ENCODE assay signal across 24 mouse cellular contexts in the genomic region with DNA sequence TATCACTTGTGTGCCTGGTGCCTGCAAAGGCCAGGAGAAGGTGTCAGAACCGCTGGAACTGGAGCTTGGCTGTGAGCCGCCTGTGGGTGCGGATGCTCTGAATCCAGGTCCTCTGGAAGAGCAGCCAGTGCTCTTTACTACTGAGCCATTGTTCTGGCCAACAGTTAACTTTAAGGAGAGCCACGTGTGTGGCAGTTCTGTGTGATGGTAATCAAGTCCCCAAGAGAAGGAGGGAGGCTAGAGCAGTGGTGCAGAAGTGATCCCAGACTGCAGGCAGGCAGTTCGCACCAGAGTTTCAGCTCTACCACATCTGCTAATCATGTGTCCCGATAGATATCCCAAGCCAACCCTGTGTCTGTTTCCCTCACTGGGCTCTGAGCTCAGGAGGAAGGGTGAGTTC. TPM values are rescaled to one million over a fixed set of nuclear protein-coding genes. Genes with fewer than 3 reads are reported as not detected.
A peak's percentile ranks its signal among the peaks of the same experiment; 100 is the strongest.
DNase-seq lines count a peak whose midpoint lies in the region; ATAC-seq and TF ChIP-seq lines count a peak whose summit lies in the region.
"Had no signal": no experiment of that assay in that cellular context is flagged by ENCODE, and none has a peak within 500 bp of the region (broad histone marks: within the 10 kb centered on the region; RNA-seq: fewer than 3 reads in every experiment).

No protein-coding gene starts in this region.

- H3K36me3 ChIP-seq in heart, embryonic 10.5 days, result peaks cover 59% of the 10 kb centered on the region
- peaks cover 66% of the 10 kb centered on the region for H3K36me3 ChIP-seq in E14TG2a.4 (ENCODE audit: insufficient read depth, low read length)
- peaks cover 23% of the 10 kb centered on the region for H3K36me3 ChIP-seq in kidney, embryonic 16.5 days (ENCODE audit: insufficient read depth, low read length)
- peaks cover 16% of the 10 kb centered on the region for H3K36me3 ChIP-seq in liver, embryonic 11.5 days (ENCODE audit: control insufficient read depth, insufficient read depth, low read length)

- no peaks in the 10 kb centered on the region for H3K9me3 ChIP-seq in heart, embryonic 10.5 days
- H3K9me3 ChIP-seq in E14TG2a.4 (ENCODE audit: low read length), result no peaks in the 10 kb centered on the region
- H3K9me3 ChIP-seq in kidney, embryonic 16.5 days (ENCODE audit: low read length), result no peaks in the 10 kb centered on the region
- H3K9me3 ChIP-seq in liver, embryonic 11.5 days (ENCODE audit: control insufficient read depth, low read length), result no peaks in the 10 kb centered on the region
- H3K9me3 ChIP-seq: embryonic facial prominence, embryonic 15.5 days; G1E; hindbrain, embryonic 12.5 days; hindbrain, embryonic 15.5 days had no signal

- no peak overlapping the region for H3K4me3 ChIP-seq in heart, embryonic 10.5 days
- H3K4me3 ChIP-seq in E14TG2a.4 (replicated peaks; ENCODE audit: low read length), result peak overlapping the region; percentile 39; the same call in 1 of the 2 replicates
- H3K4me3 ChIP-seq in kidney, embryonic 16.5 days (ENCODE audit: low read length), result no peak overlapping the region
- H3K4me3 ChIP-seq in liver, embryonic 11.5 days (ENCODE audit: low read depth, low read length), result no peak overlapping the region
- H3K4me3 ChIP-seq: embryonic facial prominence, embryonic 15.5 days; heart, adult 2 months; hindbrain, embryonic 12.5 days; hindbrain, embryonic 15.5 days had no signal

- TF ChIP-seq CTCF in E14TG2a.4 (conservative IDR thresholded peaks at IDR 0.05; ENCODE audit: low read length), result no peak

- no peak for ATAC-seq in kidney, embryonic 16.5 days (ENCODE audit: low FRiP score, low TSS enrichment)
- ATAC-seq in liver, embryonic 11.5 days (replicated peaks; ENCODE audit: low FRiP score), result no peak
- ATAC-seq: forebrain, embryonic 14.5 days; forebrain, postnatal 0 days; intestine, postnatal 0 days; Patski had no signal

- WGBS in heart, embryonic 10.5 days, result 64% methylated on average over 6 of the region's 6 CpGs
- 72% methylated on average over 6 of the region's 6 CpGs for WGBS in kidney, embryonic 16.5 days
- WGBS in liver, embryonic 11.5 days, result 78% methylated on average over 6 of the region's 6 CpGs

- peak; percentile 71 for DNase-seq in heart, adult 11 months
- no peak for DNase-seq in heart, embryonic 10.5 days (ENCODE audit: low spot score)
- DNase-seq in ES-CJ7 (ENCODE audit: low read depth, low spot score) (peak; percentile 66), WW6 (ENCODE audit: low read depth, low spot score) (peak; percentile 4)
- no peak for DNase-seq in liver, embryonic 11.5 days (ENCODE audit: low spot score)
- no peak for DNase-seq in retina, embryonic 14.5 days (ENCODE audit: low spot score)
- DNase-seq: adrenal gland, postnatal 10 days; adrenal gland, postnatal 36 days; cerebellum, adult 18-20 months; cerebellum, adult 9-10 months; cerebellum, postnatal 14 days; forebrain, postnatal 0 days; gastrocnemius, postnatal 25 days; heart, adult 2 months had no signal

- H3K9ac ChIP-seq in kidney, embryonic 16.5 days (replicated peaks; ENCODE audit: low read length), result no peak overlapping the region
- H3K9ac ChIP-seq in liver, embryonic 11.5 days (ENCODE audit: low read depth, low read length), result no peak overlapping the region
- H3K9ac ChIP-seq: embryonic facial prominence, embryonic 15.5 days; forebrain, postnatal 0 days; hindbrain, embryonic 12.5 days; hindbrain, embryonic 15.5 days had no signal

- no peaks in the 10 kb centered on the region for H3K4me1 ChIP-seq in heart, embryonic 10.5 days
- peaks cover 37% of the 10 kb centered on the region for H3K4me1 ChIP-seq in E14TG2a.4 (replicated peaks; ENCODE audit: low read depth, low read length)
- no peaks in the 10 kb centered on the region for H3K4me1 ChIP-seq in kidney, embryonic 16.5 days (ENCODE audit: insufficient read depth, low read length)
- H3K4me1 ChIP-seq in liver, embryonic 11.5 days (replicated peaks; ENCODE audit: control insufficient read depth, insufficient read depth, low read length), result no peaks in the 10 kb centered on the region
- H3K4me1 ChIP-seq: embryonic facial prominence, embryonic 15.5 days; hindbrain, embryonic 12.5 days; hindbrain, embryonic 15.5 days had no signal

- no peak overlapping the region for H3K27ac ChIP-seq in heart, embryonic 10.5 days
- no peak overlapping the region for H3K27ac ChIP-seq in kidney, embryonic 16.5 days (ENCODE audit: low read length)
- H3K27ac ChIP-seq in liver, embryonic 11.5 days (ENCODE audit: low read depth, low read length), result no peak overlapping the region
- H3K27ac ChIP-seq: embryonic facial prominence, embryonic 15.5 days; heart, adult 2 months; hindbrain, embryonic 12.5 days; hindbrain, embryonic 15.5 days had no signal

- no peaks in the 10 kb centered on the region for H3K27me3 ChIP-seq in heart, embryonic 10.5 days (ENCODE audit: insufficient read depth, poor library complexity, severe bottlenecking)
- no peaks in the 10 kb centered on the region for H3K27me3 ChIP-seq in E14TG2a.4 (ENCODE audit: insufficient read depth, low read length)
- H3K27me3 ChIP-seq in kidney, embryonic 16.5 days (ENCODE audit: insufficient read depth, low read length), result no peaks in the 10 kb centered on the region
- no peaks in the 10 kb centered on the region for H3K27me3 ChIP-seq in liver, embryonic 11.5 days (replicated peaks; ENCODE audit: control insufficient read depth, insufficient read depth, low read length)
- H3K27me3 ChIP-seq: embryonic facial prominence, embryonic 15.5 days; hindbrain, embryonic 12.5 days; hindbrain, embryonic 15.5 days; Patski had no signal

- H3K4me2 ChIP-seq in kidney, embryonic 16.5 days (replicated peaks; ENCODE audit: low read depth, low read length), result no peak overlapping the region
- H3K4me2 ChIP-seq in liver, embryonic 11.5 days, result no peak overlapping the region
- H3K4me2 ChIP-seq: embryonic facial prominence, embryonic 15.5 days; heart, embryonic 11.5 days; hindbrain, embryonic 12.5 days; hindbrain, embryonic 15.5 days had no signal

RNA-seq across cellular contexts. Expression of gene Abcc5, which starts 36.0 kb away (rescaled TPM):
- 60.6 and 65.7 TPM in 2 replicates for polyA plus RNA-seq in heart, embryonic 10.5 days (2016; fragmentation: Nextera tagmentation; extraction: Ambion mirVana)
- polyA plus RNA-seq in kidney, embryonic 16.5 days (2015; fragmentation: Nextera tagmentation; extraction: Ambion mirVana), result 66.9 and 68.1 TPM in 2 replicates
- polyA plus RNA-seq in liver, embryonic 11.5 days (2014; fragmentation: Nextera tagmentation; extraction: Ambion mirVana), result 43.6 and 48.2 TPM in 2 replicates

Comparison
In these comparisons a context has a peak if more than half of its experiments do, and no peak if none do; other contexts are left out.
1. DNase-seq: peak in heart, adult 11 months (single experiment), ES-CJ7 (single experiment) and WW6 (single experiment); none in heart, embryonic 10.5 days (single experiment), liver, embryonic 11.5 days (single experiment) and retina, embryonic 14.5 days (single experiment).